Comparison of ENCODE assay signal across 14 mouse cellular contexts in genomic region chr17:70256371-70256770, GRCm38 (mm10).
"Had no signal": no experiment of that assay in that cellular context is flagged by ENCODE, and none has a peak within 500 bp of the region (broad histone marks: within the 10 kb centered on the region; RNA-seq: fewer than 3 reads in every experiment).

No protein-coding gene starts in this region.

- H3K4me3 ChIP-seq: limb, embryonic 15.5 days; liver, embryonic 12.5 days; megakaryocyte, embryonic 14.5 days had no signal

- DNase-seq: kidney, postnatal 36 days; layer of hippocampus, adult 9-11 months; layer of hippocampus, postnatal 36 days; lung, embryonic 14.5 days; lung, postnatal 10 days; right cerebral cortex, postnatal 25 days; thymus, postnatal 4 days had no signal

- ATAC-seq: liver, embryonic 12.5 days; midbrain, embryonic 16.5 days had no signal

- H3K4me2 ChIP-seq: limb, embryonic 15.5 days; liver, embryonic 12.5 days; lung, embryonic 14.5 days; midbrain, embryonic 11.5 days had no signal

- H3K4me1 ChIP-seq: limb, embryonic 15.5 days; liver, embryonic 12.5 days; megakaryocyte, embryonic 14.5 days had no signal

- H3K9me3 ChIP-seq: limb, embryonic 15.5 days; liver, embryonic 12.5 days had no signal

- H3K27me3 ChIP-seq: limb, embryonic 15.5 days; liver, embryonic 12.5 days; megakaryocyte, embryonic 14.5 days had no signal

- H3K36me3 ChIP-seq: limb, embryonic 15.5 days; liver, embryonic 12.5 days had no signal

- H3K9ac ChIP-seq: limb, embryonic 15.5 days; liver, embryonic 12.5 days; lung, embryonic 14.5 days had no signal

- H3K27ac ChIP-seq: kidney, postnatal 0 days; limb, embryonic 15.5 days; liver, embryonic 12.5 days; macrophage had no signal
